Mouse (Mus musculus) cerebellum, adult 2 months (tissue): ENCODE data around the gene Aplf.

Source experiments
- CTCF ChIP-seq: fragments of 200-500 bp; IDR thresholded peaks from 2 replicates; pipeline ENCODE4 v1.5.1; 2011; ENCODE audit warnings: low read depth, mild to moderate bottlenecking, control low read depth, low read length, moderate library complexity, borderline replicate concordance; ENCODE audit not compliant: insufficient read depth
- POLR2A ChIP-seq: fragments of 200-500 bp; IDR thresholded peaks from 2 replicates; pipeline ENCODE4 v1.6.1; 2011; ENCODE audit warnings: low read length, control low read depth, borderline replicate concordance; ENCODE audit not compliant: insufficient read depth

DNA sequence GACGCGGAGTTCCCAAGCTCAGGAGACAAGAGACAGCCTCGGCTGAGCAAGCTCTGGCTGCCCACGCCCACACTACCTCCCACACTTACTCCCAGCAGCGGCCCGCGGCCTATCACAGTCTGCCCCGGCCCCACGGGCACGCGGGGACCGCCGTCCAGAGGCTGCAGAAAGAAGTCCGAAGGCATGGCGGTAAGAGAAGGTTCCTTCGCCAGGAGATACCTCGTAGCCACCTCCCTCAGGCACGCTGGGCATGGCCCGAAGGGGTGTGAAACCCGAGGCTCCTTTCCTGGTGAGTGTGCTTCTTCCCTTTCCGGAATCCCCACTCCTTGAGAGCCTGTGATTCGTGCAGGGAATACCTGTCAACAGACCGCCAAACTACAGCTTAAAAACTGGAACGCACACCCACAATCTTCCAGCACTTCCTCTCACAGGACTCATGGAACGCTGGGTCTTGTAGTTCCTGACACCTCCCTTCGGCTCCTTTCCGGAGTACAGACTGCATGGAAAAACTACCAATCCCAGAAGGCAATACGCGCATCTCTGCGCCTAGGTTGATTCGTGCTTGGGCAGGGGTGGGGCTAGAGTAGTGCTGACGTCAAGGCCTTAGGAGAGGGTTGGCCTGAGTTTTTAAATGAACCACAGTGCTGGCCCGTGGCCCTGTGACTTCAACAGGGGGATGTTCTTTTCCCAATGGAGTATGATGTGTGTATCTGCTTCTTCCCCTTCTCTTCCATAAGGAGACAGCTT is at the start of gene Aplf:
- TF ChIP-seq CTCF (no peak), POLR2A (peak; percentile 59; the same call in 1 of the 2 replicates)
